Mouse (Mus musculus) embryonic facial prominence, embryonic 10.5 days (tissue): ENCODE data around the gene Hdgfl3. TPM values are rescaled to one million over a fixed set of nuclear protein-coding genes. Genes with fewer than 3 reads are reported as not detected.
"Not testable (repeated sequence)": the region's sequence is repeated elsewhere in the genome, so short reads cannot be mapped to it uniquely, and the experiment has no call there.

Experiments used
- DNase-seq: peaks from one replicate; pipeline ENCODE4 v3.0.0-alpha.2; 2017; ENCODE audit warnings: low spot score
- H3K27ac ChIP-seq: fragments of 300-500 bp; sonication (generic); replicated peaks from 2 replicates; pipeline ENCODE4 v1.5.1; 2016; ENCODE audit warnings: mild to moderate bottlenecking
- H3K27me3 ChIP-seq: fragments of 300-500 bp; sonication (generic); replicated peaks from 2 replicates; pipeline ENCODE4 v1.6.1; 2016; ENCODE audit warnings: low read depth, mild to moderate bottlenecking; ENCODE audit not compliant: poor library complexity, severe bottlenecking
- H3K36me3 ChIP-seq: fragments of 300-500 bp; sonication (generic); replicated peaks from 2 replicates; pipeline ENCODE4 v1.6.1; 2016; ENCODE audit warnings: mild to moderate bottlenecking, moderate library complexity
- H3K4me1 ChIP-seq: fragments of 300-500 bp; sonication (generic); 2 replicates; pipeline ENCODE4 v1.6.1; 2016
- H3K4me3 ChIP-seq: fragments of 300-500 bp; sonication (generic); 2 replicates; pipeline ENCODE4 v1.5.1; 2016; ENCODE audit warnings: mild to moderate bottlenecking, moderate library complexity
- H3K9me3 ChIP-seq: fragments of 300-500 bp; sonication (generic); 2 replicates; pipeline ENCODE4 v1.6.1; 2016; ENCODE audit warnings: mild to moderate bottlenecking
- WGBS: fragments of 180-500 bp; shearing (Covaris S2); methylation state at CpG from one replicate; pipeline ENCODE4 v1.1.7; 2016; 5-methylcytosine and 5-hydroxymethylcytosine counted together
- polyA plus RNA-seq: library from polyadenylated mRNA; unstranded; fragments of >200 nt; fragmentation: Nextera tagmentation; extraction: Ambion mirVana; gene quantifications from 2 replicates; pipeline ENCODE4 v1.2.1, GENCODE M21; 2016

Gene Hdgfl3
- polyA plus RNA-seq, 1 experiment from 2014 or later, result 27.5 TPM

- Histone ChIP-seq H3K27ac (no peak overlapping the region), H3K9me3 (no peaks in the 10 kb centered on the region), H3K4me3 (no peak overlapping the region), H3K4me1 (peaks cover 31% of the 10 kb centered on the region), H3K27me3 (no peaks in the 10 kb centered on the region), H3K36me3 (no peaks in the 10 kb centered on the region)
- DNase-seq, result no peak
- 34% methylated on average over 8 of the region's 8 CpGs for WGBS
Measured at GRCm38 (mm10) chr7:81847010-81847409, 87.3 kb downstream of the Hdgfl3 start.

GRCm38 (mm10) chr7:81846008-81846407 lies 88.3 kb downstream of the Hdgfl3 start:
- no peaks in the 10 kb centered on the region for H3K36me3 ChIP-seq
- WGBS, result 87% methylated on average over 8 of the region's 8 CpGs
- H3K27ac ChIP-seq, result no peak overlapping the region
- no peaks in the 10 kb centered on the region for H3K9me3 ChIP-seq
- no peak for DNase-seq
- H3K4me3 ChIP-seq, result no peak overlapping the region
- no peaks in the 10 kb centered on the region for H3K27me3 ChIP-seq
- H3K4me1 ChIP-seq, result peaks cover 28% of the 10 kb centered on the region

GRCm38 (mm10) chr7:81845313-81845712 lies 89.0 kb downstream of the Hdgfl3 start:
- peaks cover 28% of the 10 kb centered on the region for H3K4me1 ChIP-seq
- WGBS, result 78% methylated on average over 3 of the region's 3 CpGs
- H3K27me3 ChIP-seq, result no peaks in the 10 kb centered on the region
- no peaks in the 10 kb centered on the region for H3K9me3 ChIP-seq
- DNase-seq, result peak; percentile 6
- H3K36me3 ChIP-seq, result no peaks in the 10 kb centered on the region
- no peak overlapping the region for H3K27ac ChIP-seq
- H3K4me3 ChIP-seq, result no peak overlapping the region

DNA sequence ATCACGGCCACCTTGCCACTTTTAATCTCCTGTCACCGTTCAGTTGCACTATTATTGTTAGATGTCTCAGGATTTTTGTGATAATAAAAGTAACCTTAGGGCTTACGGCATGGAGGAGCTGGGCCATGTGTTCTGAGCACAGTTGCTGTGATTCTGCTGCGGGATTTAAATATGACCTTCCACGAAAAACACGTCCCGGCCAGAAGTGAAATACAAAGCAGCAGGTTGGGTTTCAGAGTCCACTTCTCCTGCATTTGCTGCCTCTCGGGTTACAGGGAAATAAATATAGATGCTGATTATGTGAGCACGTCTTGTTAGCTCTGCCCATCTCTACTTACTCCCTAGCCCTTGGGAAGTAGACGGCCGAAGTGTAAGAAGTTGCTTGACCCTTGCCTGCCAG lies 89.5 kb downstream of the Hdgfl3 start:
- H3K9me3 ChIP-seq, result no peaks in the 10 kb centered on the region
- no peak overlapping the region for H3K27ac ChIP-seq
- peak; percentile 7 for DNase-seq
- 61% methylated on average over 11 of the region's 11 CpGs for WGBS
- H3K4me1 ChIP-seq, result peaks cover 28% of the 10 kb centered on the region
- H3K36me3 ChIP-seq, result no peaks in the 10 kb centered on the region
- H3K27me3 ChIP-seq, result no peaks in the 10 kb centered on the region
- no peak overlapping the region for H3K4me3 ChIP-seq

DNA sequence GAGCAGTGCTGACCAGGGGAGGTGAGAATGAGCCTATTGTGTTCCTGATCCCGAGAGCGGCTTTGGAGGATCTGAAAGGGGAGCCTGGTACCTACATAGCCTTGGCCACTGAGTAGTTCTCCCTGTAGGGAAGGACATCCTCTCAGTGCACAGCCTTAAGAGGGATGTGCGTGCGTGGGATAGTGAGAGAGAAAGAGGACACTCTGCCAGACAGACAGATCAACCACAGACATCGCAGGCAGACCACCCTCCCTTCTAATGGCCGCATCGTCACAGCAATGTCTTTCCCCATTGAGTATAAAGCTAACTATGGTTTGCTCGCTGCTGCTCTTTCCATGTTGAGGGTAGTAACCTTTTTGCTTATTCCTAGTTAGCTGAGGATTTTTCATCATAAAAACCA lies 90.4 kb downstream of the Hdgfl3 start:
- no peaks in the 10 kb centered on the region for H3K9me3 ChIP-seq
- DNase-seq, result peak; percentile 7
- 76% methylated on average over 8 of the region's 8 CpGs for WGBS
- H3K4me3 ChIP-seq, result no peak overlapping the region
- no peaks in the 10 kb centered on the region for H3K36me3 ChIP-seq
- peaks cover 28% of the 10 kb centered on the region for H3K4me1 ChIP-seq
- H3K27me3 ChIP-seq, result no peaks in the 10 kb centered on the region
- no peak overlapping the region for H3K27ac ChIP-seq

DNA sequence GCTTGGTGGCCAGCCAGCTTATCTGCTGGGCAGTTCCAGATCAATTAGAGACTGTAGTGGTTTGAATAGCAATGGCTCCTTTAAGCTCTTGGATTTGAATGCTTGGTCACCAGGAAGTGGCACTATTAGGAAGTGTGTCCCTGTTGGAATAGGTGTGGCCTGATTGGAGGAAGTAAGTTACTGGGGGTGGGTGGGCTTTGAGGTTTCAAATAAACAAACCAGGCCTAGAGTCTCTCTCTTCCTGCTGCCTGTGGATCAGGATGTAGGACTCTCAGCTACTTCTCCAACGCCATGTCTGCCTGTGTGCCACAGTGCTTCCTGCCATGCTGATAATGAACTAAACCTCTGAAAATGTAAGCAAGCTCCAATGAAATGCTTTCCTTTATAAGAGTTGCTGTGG lies 91.3 kb downstream of the Hdgfl3 start:
- no peaks in the 10 kb centered on the region for H3K36me3 ChIP-seq
- 75% methylated on average over 1 of the region's 1 CpGs for WGBS
- no peaks in the 10 kb centered on the region for H3K27me3 ChIP-seq
- H3K4me3 ChIP-seq, result no peak overlapping the region
- no peak overlapping the region for H3K27ac ChIP-seq
- H3K9me3 ChIP-seq, result no peaks in the 10 kb centered on the region
- peaks cover 26% of the 10 kb centered on the region for H3K4me1 ChIP-seq
- no peak for DNase-seq

GRCm38 (mm10) chr7:81842141-81842540 lies 92.1 kb downstream of the Hdgfl3 start:
- no peak for DNase-seq
- no peaks in the 10 kb centered on the region for H3K9me3 ChIP-seq
- H3K27ac ChIP-seq, result no peak overlapping the region

DNA sequence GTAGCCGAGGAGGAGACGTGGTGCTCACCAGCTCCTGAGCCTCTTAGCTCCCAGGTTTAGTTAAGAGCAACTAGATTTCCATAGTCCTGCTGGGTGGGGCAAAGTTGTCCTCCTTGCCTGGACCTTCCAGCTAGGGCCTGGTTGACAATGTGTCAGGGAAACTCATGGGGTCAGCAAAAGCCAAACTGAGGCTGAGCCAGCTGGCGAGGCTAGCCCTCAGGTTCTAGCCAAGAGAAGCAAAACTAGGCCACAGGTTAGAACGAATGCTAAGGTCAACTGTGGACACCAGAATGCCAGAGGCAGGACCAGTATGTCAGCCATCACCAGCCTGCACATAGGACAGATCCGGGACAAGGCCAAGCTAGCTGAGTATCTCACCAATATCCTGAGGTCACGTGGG lies 92.8 kb downstream of the Hdgfl3 start:
- 89% methylated on average over 6 of the region's 6 CpGs for WGBS
- Histone ChIP-seq H3K36me3 (no peaks in the 10 kb centered on the region), H3K27me3 (no peaks in the 10 kb centered on the region), H3K4me3 (no peak overlapping the region), H3K27ac (no peak overlapping the region), H3K4me1 (peaks cover 11% of the 10 kb centered on the region), H3K9me3 (no peaks in the 10 kb centered on the region)
- no peak for DNase-seq

More at GRCm38 (mm10) chr7:81842141-81842540, 92.1 kb downstream of the Hdgfl3 start:
- H3K4me1 ChIP-seq, result peaks cover 18% of the 10 kb centered on the region
- H3K27me3 ChIP-seq, result no peaks in the 10 kb centered on the region
- no peak overlapping the region for H3K4me3 ChIP-seq
- no peaks in the 10 kb centered on the region for H3K36me3 ChIP-seq
- 89% methylated on average over 7 of the region's 7 CpGs for WGBS

- Histone ChIP-seq H3K9me3 (no peaks in the 10 kb centered on the region), H3K36me3 (no peaks in the 10 kb centered on the region), H3K4me3 (no peak overlapping the region), H3K27me3 (no peaks in the 10 kb centered on the region), H3K4me1 (peaks cover 10% of the 10 kb centered on the region), H3K27ac (no peak overlapping the region)
- WGBS, result 68% methylated on average over 7 of the region's 7 CpGs
- DNase-seq, result no peak
Measured at GRCm38 (mm10) chr7:81840661-81841181, 93.6 kb downstream of the Hdgfl3 start.

DNA sequence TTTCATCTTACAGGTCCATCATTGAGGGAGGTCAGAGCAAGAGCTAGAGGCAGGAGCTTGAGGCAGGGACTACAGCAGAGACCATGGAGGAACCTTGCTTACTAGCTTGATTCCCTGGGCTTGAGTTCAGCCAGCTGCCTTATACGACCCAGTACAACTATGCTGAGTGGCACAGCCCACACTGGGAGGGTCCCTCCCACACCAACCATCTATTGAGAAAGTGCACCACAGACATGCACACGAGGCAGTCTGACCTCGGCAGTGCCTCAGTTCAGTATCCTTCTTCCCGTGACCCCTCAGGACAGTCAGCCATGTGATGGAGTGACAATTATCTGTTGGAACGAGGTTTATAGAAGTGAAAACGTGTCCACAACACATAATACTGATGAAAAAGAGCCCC lies 94.5 kb downstream of the Hdgfl3 start:
- Histone ChIP-seq H3K36me3 (no peaks in the 10 kb centered on the region), H3K27ac (no peak overlapping the region), H3K27me3 (no peaks in the 10 kb centered on the region), H3K4me1 (peaks cover under 1% of the 10 kb centered on the region), H3K9me3 (no peaks in the 10 kb centered on the region), H3K4me3 (no peak overlapping the region)
- 78% methylated on average over 6 of the region's 6 CpGs for WGBS
- DNase-seq, result no peak

DNA sequence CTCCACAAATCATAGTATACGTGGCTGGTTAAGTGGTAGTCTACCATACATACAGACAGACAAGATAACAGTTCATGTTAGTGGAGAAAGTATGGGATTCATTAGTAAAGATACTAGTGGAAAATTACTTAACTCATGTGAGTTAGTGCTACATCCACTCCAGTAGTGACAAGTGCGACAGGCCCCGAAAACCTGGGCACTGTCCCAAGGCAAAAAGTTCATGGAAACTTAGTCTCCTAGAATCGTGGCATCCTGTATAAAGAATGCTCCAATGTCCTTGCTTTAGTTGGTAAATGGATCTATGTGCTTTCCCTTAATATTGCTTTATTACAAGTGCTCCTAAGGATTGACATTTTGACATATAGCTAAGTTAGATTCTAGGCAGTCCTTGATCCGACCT lies 96.5 kb downstream of the Hdgfl3 start:
- WGBS, result 85% methylated on average over 5 of the region's 5 CpGs
- H3K4me1 ChIP-seq, H3K36me3 ChIP-seq, DNase-seq, H3K27ac ChIP-seq, H3K4me3 ChIP-seq, H3K27me3 ChIP-seq, H3K9me3 ChIP-seq: not testable (repeated sequence)

- Histone ChIP-seq H3K9me3 (no peaks in the 10 kb centered on the region), H3K27ac (no peak overlapping the region), H3K4me1 (no peaks in the 10 kb centered on the region), H3K36me3 (no peaks in the 10 kb centered on the region), H3K4me3 (no peak overlapping the region), H3K27me3 (no peaks in the 10 kb centered on the region)
- 83% methylated on average over 5 of the region's 5 CpGs for WGBS
- no peak for DNase-seq
Measured at GRCm38 (mm10) chr7:81835430-81835829, 98.8 kb downstream of the Hdgfl3 start.

- Histone ChIP-seq H3K36me3 (no peaks in the 10 kb centered on the region), H3K4me3 (no peak overlapping the region), H3K27me3 (no peaks in the 10 kb centered on the region), H3K4me1 (peaks cover 3% of the 10 kb centered on the region), H3K9me3 (no peaks in the 10 kb centered on the region), H3K27ac (no peak overlapping the region)
- no peak for DNase-seq
Measured at GRCm38 (mm10) chr7:81834847-81835246, 99.4 kb downstream of the Hdgfl3 start.
